Mouse (Mus musculus) megakaryocyte progenitor cell, adult 5-6 weeks (primary cell): ENCODE results near the gene Lgals3. TPM values are rescaled to one million over a fixed set of nuclear protein-coding genes. Genes with fewer than 3 reads are reported as not detected.

ENCODE experiments used
- ATAC-seq: replicated peaks from 2 replicates; pipeline ENCODE4 v1.8.0; 2016; ENCODE audit warnings: mild to moderate bottlenecking, moderate TSS enrichment, inconsistent platforms; ENCODE audit not compliant: poor library complexity
- total RNA-seq, 2 experiments: library from RNA; stranded (forward) in 1 of 2; stranded (reverse) in 1 of 2; fragments of 157-497, 149-512 nt in 1 of 2; fragments of 200-1000 nt in 1 of 2; gene quantifications; 2 replicates each; pipeline versions ENCODE4 v1.2.3 to v1.2.4; 2015 to 2017

Gene Lgals3
- total RNA-seq, 2 experiments from 2014 or later, result 12.0 to 26.1 TPM

GRCm38 (mm10) chr14:47366881-47367321 lies 650 bp upstream of the Lgals3 start:
- ATAC-seq, result peak; percentile 57

- ATAC-seq, result no peak
These were observed 2.2 kb downstream of the Lgals3 start for GRCm38 (mm10) chr14:47369741-47370140.

- ATAC-seq, result no peak
These were observed 3.2 kb downstream of the Lgals3 start for GRCm38 (mm10) chr14:47370790-47371189.

GRCm38 (mm10) chr14:47371689-47372088 lies 4.1 kb downstream of the Lgals3 start:
- ATAC-seq, result no peak

- peak; percentile 94 for ATAC-seq
These were observed 6.5 kb downstream of the Lgals3 start for GRCm38 (mm10) chr14:47373728-47374678.

GRCm38 (mm10) chr14:47376526-47376925 lies 9.0 kb downstream of the Lgals3 start:
- ATAC-seq, result no peak

GRCm38 (mm10) chr14:47378336-47378735 lies 10.8 kb downstream of the Lgals3 start:
- ATAC-seq, result no peak

- ATAC-seq, result no peak
These were observed 16.4 kb downstream of the Lgals3 start for GRCm38 (mm10) chr14:47383911-47384310.

GRCm38 (mm10) chr14:47384653-47385052 lies 17.1 kb downstream of the Lgals3 start:
- ATAC-seq, result no peak

GRCm38 (mm10) chr14:47386125-47386524 lies 18.6 kb downstream of the Lgals3 start:
- no peak for ATAC-seq

- peak; percentile 82 for ATAC-seq
These were observed 26.0 kb downstream of the Lgals3 start for GRCm38 (mm10) chr14:47393354-47394094.

- ATAC-seq, result no peak
These were observed 27.5 kb downstream of the Lgals3 start for GRCm38 (mm10) chr14:47395007-47395406.

GRCm38 (mm10) chr14:47395462-47396026 lies 28.0 kb downstream of the Lgals3 start:
- ATAC-seq, result no peak

- ATAC-seq, result peak; percentile 70
These were observed 28.7 kb downstream of the Lgals3 start for GRCm38 (mm10) chr14:47396165-47396652.

- no peak for ATAC-seq
These were observed 35.2 kb downstream of the Lgals3 start for GRCm38 (mm10) chr14:47402735-47403134.

GRCm38 (mm10) chr14:47406000-47406399 lies 38.4 kb downstream of the Lgals3 start:
- ATAC-seq, result no peak

- ATAC-seq, result no peak
These were observed 49.8 kb downstream of the Lgals3 start for GRCm38 (mm10) chr14:47417346-47417745.

GRCm38 (mm10) chr14:47417775-47418665 lies 50.5 kb downstream of the Lgals3 start, which contains the start of gene Dlgap5:
Dlgap5 (minus strand) TSS chr14:47418407.
- peak; percentile 99 for ATAC-seq

GRCm38 (mm10) chr14:47418666-47418991 lies 51.1 kb downstream of the Lgals3 start:
- no peak for ATAC-seq

- no peak for ATAC-seq
These were observed 51.6 kb downstream of the Lgals3 start for GRCm38 (mm10) chr14:47419034-47419625.
